Mouse (Mus musculus) C3H10T1/2 (cell line): ENCODE results near the gene Trim43c. TPM values are rescaled to one million over a fixed set of nuclear protein-coding genes. Genes with fewer than 3 reads are reported as not detected.

Experiments
- polyA plus RNA-seq, 2 experiments: library from polyadenylated mRNA; unstranded; fragments of >200 nt; fragmentation: generic; extraction: Trizol; gene quantifications; one replicate each; pipeline ENCODE4 v1.2.1; 2012; ENCODE audit warnings: missing spikeins in 2 of 2

The Trim43c gene
- polyA plus RNA-seq, result under 1 TPM in 1 of 2 experiments, not detected in 1; 0.06 TPM

GRCm38 (mm10) chr9:88838864-88839263, at the start of gene Trim43c:
TSS of gene Trim43c (plus strand) at chr9:88839164.

Other genes with a start within 250 kb of the Trim43c start
- gene Mthfsl, start 118.9 kb upstream of the Trim43c start, polyA plus RNA-seq, result 10 to 100 TPM in 1 of 2 experiments, 1 to 10 TPM in 1; 6.3 to 30.4 TPM
- not detected for gene Bcl2a1d, start 107.2 kb upstream of the Trim43c start, polyA plus RNA-seq
- gene Bcl2a1a, start 117.7 kb downstream of the Trim43c start, polyA plus RNA-seq, result not detected